Mouse (Mus musculus) brain, embryonic 14.5 days (tissue): ENCODE data around the gene Cox14.

Experiments used
- CTCF ChIP-seq: fragments of 200-500 bp; IDR thresholded peaks from 2 replicates; pipeline ENCODE4 v1.5.1; 2012; ENCODE audit warnings: inconsistent platforms, mild to moderate bottlenecking, moderate library complexity, borderline replicate concordance; ENCODE audit not compliant: insufficient read depth, insufficient read length; ENCODE audit errors: extremely low read depth
- POLR2A ChIP-seq: fragments of 200-500 bp; IDR thresholded peaks from 2 replicates; pipeline ENCODE4 v1.6.1; 2012; ENCODE audit warnings: mild to moderate bottlenecking, inconsistent platforms, borderline replicate concordance; ENCODE audit not compliant: poor library complexity, insufficient read depth, insufficient read length, severe bottlenecking; ENCODE audit errors: extremely low read depth

- TF ChIP-seq CTCF (no peak), POLR2A (no peak)
These were observed 41.3 kb upstream of the Cox14 start for GRCm38 (mm10) chr15:99684156-99684555.
